Mouse (Mus musculus): ENCODE measurements around the gene Angptl6.
A peak's percentile ranks its signal among the peaks of the same experiment; 100 is the strongest.
"Not testable (repeated sequence)": the region's sequence is repeated elsewhere in the genome, so short reads cannot be mapped to it uniquely, and the experiment has no call there.

Gene Angptl6

GRCm38 (mm10) chr9:20838931-20839330 is 40.6 kb downstream of the Angptl6 start:
- DNase-seq (ENCODE audit: low read depth, low spot score) = no peak

GRCm38 (mm10) chr9:20837184-20837947 is 42.2 kb downstream of the Angptl6 start:
- DNase-seq (ENCODE audit: low read depth, low spot score) = no peak

GRCm38 (mm10) chr9:20835431-20835954 is 44.0 kb downstream of the Angptl6 start:
- DNase-seq (ENCODE audit: low read depth, low spot score) = not testable (repeated sequence)

GRCm38 (mm10) chr9:20834881-20835280 is 44.6 kb downstream of the Angptl6 start:
- no peak for DNase-seq (ENCODE audit: low read depth, low spot score)

- DNase-seq (ENCODE audit: low read depth, low spot score) = peak; percentile 88
Observed at GRCm38 (mm10) chr9:20830901-20831643, 48.5 kb downstream of the Angptl6 start.

GRCm38 (mm10) chr9:20828127-20828526 is 51.4 kb downstream of the Angptl6 start:
- DNase-seq (ENCODE audit: low read depth, low spot score) = no peak

- DNase-seq (ENCODE audit: low read depth, low spot score) = no peak
Observed at GRCm38 (mm10) chr9:20825781-20826180, 53.7 kb downstream of the Angptl6 start.
